Mouse (Mus musculus): Measurements from ENCODE around the gene St7.

The St7 gene

DNA sequence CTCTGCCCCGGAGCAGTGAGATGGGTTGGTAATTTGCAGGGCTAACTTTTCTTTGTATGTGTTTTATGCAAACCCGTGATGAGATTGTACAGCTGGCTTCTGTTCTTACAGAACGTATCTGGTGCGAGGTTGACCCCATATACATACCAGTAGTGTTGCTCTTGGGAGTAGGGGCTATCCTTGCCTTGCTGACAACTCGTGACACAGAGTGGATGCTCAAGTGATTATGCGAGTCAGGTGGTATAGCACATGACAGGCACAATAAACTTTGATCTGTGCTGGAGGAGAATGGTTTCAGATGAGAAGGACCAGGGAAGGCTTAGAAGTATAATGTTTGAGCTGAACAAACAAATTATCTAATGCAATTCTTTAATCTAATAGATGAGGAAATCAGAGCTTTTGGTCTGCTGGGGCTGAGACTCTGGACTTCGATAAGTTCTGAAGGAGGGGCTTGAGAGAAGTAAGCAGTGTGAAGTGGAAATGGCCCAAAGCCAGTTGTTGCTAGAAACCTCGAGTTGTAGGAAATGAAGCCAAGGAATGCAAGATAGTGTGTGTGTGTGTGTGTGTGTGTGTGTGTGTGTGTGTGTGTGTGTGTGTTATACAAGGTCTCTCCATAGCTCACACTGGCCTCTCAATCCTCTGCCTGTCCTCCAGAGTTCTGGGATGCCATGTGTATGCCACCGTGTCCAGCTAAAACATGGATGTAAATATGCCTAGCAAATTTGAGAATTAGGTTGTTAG is 251.3 kb downstream of the St7 start:
- no peak for DNase-seq (ENCODE audit: low read depth, low spot score)

DNA sequence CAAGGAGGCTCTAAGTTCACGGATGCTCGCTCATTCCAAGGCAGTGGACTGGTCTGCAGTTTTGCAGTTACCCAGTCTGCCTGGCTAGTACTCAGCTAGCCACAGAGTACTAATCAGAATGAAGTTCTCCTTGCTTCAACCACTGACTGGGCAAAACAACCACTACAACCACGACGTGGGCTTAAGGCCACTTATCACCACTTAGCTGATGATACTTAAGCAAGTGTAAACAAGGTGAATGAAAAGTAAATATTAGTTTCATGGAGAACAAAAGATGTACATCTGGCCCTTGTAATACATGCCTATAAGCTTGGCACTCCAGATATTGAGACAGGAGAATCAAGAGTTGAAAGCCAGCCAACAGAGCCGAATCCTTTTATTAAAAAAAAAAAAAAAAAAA is 253.7 kb downstream of the St7 start:
- DNase-seq (ENCODE audit: low read depth, low spot score), result no peak

DNA sequence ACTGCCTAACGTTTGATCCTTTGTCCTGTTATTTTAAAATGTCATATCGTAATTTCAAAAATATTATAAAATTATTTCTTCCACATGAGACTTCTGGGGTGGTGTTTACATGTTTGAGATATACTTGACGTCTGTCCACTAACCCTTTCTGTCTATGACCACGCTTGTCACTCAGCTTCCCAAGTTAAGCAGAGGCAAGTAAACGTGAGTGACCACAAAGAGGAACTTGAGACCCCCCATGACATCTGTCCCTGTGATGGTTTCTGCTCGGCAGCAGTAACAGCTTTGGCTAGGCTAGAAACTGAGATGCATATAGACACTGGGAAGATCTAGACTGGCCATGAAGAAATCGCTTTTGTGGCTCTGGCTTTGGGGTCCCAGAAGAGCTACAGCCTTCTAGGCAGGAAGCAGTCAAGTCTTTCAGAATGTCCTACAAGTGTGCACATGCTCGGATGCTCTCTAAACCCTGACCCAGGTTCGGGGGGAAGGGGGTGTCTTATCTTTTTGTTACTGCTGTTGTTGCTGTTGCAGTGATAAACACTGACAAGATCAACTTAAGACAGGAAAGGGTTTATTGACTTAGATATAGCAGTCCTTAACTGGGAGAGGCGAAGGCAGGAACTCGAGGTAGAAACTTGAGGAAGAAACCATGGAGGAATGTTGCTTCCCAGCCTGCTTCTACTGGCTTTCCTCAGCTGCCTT is 254.5 kb downstream of the St7 start:
- DNase-seq (ENCODE audit: low read depth, low spot score), result no peak

DNA sequence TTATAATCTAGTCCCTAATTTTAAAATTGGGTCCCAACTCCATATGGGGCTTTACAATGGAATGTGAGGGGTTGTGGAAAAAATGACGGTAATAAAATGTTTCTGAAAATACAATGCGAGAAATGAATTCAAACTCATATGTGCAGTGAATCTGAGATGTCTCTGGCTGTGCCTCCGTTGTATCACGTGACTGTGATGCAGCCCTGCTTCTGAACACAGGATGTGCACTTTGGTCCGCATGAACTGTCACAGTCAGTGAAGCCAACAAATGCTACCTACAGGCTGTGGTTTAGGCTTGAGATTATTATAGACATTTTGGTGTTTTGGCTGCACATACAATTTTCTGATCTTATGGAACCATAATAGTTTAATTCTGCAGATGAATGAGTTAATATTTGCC is 256.4 kb downstream of the St7 start:
- DNase-seq (ENCODE audit: low read depth, low spot score), result no peak

DNA sequence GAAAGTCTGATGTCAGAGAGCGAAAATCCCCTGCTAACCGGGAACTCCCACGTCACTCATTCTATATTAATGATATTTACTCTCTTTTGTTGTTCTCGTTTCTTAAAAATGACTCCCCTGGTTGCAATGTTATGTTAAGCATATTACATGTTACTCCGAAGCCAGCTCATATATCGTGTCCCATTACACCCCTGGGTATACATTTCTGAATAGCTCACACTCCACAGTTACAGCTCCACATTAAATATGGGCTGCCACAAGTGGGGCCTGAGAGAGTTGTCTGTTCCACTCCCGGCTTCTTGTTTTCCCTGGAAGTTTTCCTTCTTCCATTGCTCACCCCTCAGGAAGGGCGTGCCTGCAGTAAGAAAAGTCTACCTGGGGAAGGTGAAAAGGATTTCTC is 259.0 kb downstream of the St7 start:
- no peak for DNase-seq (ENCODE audit: low read depth, low spot score)

DNA sequence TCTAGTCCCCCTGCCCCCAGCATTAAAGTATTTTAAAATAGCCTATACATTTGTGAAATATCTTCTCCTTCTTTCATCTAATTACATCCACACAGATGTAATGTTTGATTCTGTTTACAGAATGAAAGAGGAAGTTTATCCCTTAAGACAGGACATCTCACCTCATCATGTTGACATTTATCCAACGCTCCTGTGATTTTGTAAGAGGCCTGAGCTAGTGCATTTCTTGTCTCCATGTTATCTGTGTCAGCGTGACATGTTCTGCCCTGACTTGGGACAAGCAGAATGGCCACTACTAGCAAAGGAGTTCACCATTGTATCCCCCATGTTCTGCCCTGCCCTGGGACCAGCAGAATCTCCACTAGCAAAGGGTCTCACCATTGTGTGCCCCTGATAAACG is 270.7 kb downstream of the St7 start:
- DNase-seq (ENCODE audit: low read depth, low spot score), result no peak

DNA sequence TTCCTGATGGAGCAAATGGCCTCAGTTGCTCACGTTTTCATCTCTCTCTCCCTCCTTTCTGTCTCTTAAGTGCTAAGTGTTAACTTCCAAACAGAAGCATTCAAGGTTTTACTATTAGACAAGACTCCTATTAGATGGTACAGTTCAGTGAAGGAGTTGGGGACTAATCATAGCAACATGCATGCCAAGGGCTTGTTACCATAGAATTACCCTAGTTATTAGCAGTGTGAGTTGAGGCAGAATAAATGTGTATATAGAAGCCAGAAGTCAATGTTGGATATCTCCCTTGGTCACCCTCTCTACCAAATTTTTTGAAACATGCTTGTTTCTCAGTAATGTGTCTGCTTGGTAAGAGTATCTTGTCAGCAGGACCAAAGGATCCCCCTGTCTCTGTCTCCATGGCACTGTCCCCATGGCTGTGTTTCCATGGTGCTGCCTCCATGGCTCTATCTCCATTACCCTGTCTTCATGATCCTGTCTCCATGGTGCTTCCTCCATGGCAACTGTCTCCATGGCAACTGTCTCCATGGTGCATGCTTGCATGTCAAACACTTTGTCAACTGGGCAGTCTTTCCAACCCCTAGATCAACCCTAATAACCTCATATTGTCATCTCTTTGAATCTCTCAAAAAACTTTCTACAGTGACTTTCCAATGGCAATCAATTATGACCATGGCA is 275.9 kb downstream of the St7 start:
- no peak for DNase-seq (ENCODE audit: low read depth, low spot score)

DNA sequence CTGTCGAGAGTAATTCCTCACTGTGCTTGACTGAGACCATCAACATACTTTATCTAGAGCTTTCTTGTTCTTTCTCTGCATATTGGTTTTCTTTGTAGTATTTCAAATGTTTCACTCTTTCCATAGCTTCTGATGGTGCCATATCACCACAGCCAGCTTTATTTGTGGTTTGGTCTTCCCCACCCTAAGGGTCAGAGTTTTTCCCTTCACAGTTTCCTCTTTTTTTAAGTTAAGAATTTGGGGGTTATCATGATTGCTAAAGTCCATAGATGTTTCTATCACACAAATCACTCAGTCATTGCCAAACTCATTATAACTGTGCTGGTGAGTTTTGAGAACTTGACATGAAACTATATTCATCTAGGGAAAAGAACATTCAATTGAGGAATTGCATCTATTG is 277.1 kb downstream of the St7 start:
- no peak for DNase-seq (ENCODE audit: low read depth, low spot score)

DNA sequence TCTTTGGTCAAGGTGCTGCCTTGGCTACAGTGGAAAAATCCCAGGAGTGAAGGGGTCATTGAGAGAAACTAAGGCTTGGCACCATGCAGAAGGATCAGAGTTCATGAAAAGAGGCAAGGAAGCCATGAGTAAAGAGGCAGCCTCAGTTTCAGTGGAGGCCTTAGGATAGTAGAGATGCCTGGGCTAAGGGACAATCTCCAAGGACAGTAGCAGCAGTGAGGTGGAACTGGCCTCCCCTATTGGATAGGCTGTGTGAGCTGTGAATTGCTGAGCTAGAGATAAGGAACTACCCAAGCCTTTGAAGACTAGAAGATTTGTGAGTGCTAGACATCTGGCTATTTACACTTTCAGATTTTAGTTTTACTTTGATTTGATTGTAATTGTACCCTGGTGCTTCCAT is 278.7 kb downstream of the St7 start:
- DNase-seq (ENCODE audit: low read depth, low spot score), result no peak

DNA sequence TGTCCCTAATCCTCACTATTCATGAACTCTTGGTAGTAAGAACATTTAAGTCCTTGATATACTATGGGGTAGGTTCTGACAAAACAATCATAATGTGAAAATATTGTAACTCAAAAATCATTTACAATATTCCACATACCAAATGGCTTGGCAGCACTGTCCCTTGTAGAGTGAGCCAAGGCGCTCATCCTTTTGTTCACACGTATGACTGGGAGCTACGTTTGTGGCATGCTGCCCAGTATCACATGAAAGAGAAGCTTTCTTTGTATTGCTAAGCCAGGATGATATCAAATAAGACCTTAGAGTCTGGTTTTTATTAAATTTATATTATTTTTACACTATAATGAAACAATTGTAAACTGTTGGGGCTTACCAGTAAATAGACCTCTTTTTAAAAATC is 281.7 kb downstream of the St7 start:
- no peak for DNase-seq (ENCODE audit: low read depth, low spot score)

DNA sequence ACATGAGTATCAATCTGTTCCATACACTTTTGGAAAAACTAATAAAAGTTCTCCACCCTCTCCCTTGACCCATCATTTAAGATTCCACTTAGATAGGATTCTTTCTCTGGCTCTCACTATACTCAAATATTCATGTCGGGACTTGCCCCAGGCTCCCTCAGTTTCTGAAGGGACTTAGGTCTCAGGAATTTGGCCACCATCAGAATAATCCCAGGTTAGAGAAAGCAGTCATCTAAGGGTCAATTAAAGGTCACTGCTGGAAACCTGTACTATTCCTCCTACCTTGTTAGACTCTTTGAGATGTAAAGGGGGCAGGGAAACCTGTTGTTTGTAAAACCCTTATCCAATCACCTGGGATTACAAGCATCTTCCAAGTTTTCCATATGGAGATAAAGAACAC is 284.4 kb downstream of the St7 start:
- DNase-seq (ENCODE audit: low read depth, low spot score), result no peak

DNA sequence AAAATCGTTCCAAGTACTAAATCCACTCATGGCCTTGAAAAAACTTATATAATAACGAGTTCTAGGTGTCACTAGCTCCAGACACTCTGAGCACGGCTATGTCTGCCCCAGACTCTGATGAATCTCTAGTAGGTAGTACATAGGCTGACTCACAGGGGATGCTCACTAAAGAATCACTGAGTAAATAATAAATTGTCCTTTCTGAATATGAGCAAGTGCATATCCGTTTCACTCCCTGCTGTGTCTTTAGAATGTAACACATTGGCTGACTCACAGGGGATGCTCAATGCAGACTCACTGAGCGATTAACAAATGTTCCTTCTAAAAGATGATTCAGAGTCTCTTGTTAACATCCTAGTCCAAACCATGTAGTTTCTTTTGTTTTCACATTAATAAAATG is 285.6 kb downstream of the St7 start:
- no peak for DNase-seq (ENCODE audit: low read depth, low spot score)

DNA sequence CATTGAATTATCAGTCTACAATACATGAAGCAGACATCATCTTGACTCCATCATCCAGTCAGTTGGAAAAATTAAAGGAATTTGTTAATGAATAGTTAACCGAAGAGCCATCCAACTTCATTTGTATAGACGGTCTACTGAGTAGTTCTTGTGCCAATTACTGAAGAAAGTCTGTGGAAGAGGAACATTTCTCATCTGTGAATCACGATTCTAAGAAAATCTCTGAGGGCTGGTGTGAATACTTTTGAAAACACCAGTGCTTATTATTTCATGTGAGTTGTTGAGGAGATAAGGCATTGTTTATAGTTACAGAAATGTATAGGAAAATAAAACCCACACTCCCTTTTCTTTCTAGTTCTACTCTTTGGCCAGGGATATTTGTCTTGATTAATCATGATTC is 286.1 kb downstream of the St7 start:
- no peak for DNase-seq (ENCODE audit: low read depth, low spot score)

DNA sequence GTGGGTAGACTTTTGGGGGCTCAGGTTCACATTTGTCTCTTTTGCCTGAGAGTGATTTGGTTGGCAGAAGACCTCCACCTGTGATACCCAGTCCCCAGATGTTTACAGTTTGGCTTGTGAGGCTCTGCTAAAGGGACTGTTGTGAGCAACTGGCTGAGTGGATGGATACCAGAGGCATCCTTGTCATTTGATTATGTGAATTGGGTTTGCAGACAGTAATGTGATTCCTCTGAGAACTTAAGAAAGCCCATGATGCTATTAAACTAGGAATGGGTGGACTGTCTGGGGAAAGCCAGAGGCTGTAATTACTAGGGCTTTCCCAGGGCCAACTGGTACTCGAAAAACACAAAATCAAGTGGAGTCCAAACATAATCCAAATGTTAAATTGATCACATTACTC is 286.6 kb downstream of the St7 start:
- DNase-seq (ENCODE audit: low read depth, low spot score), result no peak

DNA sequence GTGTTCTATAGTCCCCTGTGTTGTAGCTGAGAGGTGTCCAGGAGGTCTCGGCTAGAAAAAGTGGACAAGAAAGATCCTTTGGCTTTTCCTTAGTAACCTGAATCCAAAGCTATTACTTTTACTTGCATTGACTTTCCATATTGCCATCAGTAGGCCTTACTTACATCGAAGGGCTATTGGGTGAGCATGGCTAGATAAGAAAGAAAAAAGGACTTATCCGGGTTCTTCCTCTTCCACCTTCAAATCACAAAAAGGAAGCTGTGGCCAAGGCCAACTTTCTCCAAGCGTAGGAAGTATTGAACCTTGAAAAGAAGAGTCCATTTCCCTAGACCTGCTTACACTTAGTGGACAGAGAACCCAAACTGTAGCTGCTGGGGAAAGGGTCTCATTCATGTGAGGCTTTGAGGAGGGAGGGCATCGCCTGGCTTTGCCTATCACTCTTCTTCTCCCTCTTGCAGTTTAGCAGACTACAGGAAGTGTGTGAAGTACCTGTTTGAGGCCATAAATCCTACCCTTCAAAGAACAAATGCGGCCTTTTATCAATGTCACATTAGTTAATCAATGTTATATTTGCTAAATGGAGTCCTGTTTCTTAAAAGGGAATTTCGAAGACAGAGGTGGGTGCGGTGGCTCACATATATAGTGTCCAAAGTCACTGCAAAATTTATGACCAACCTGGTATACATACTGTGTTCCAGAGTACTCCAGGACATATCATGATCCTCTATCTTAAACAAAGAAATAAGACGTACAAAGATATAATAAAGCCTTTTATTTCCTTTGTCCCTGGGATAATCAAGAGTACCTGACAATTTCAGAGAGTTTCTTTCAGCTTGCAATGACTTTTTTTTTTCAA is 297.7 kb downstream of the St7 start:
- no peak for DNase-seq (ENCODE audit: low read depth, low spot score)

DNA sequence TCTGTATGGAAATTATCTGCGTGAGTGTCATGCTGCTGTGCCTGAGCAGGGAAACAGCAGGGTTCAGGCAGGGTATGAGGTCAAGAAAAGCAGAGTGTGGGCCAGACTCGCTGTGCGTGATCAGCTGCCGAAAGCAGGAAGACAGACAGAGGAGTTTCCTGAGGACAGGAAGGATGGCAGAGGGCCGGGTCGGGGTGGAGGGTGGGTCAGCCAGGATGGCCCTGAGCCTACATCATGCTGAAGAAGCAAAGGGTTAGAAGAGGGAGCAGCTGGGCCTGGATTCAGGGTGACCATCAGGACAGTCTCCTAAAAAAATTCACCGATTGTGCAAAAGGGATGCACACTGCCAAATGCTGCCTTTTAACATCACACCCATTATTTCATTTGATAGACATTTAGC is 298.9 kb downstream of the St7 start:
- DNase-seq (ENCODE audit: low read depth, low spot score), result no peak
